Mouse (Mus musculus) thymus, adult 2 months (tissue): Measurements from ENCODE around the gene Scarb2.

Experiments used
- CTCF ChIP-seq: fragments of 200-500 bp; IDR thresholded peaks from 2 replicates; pipeline ENCODE4 v1.5.1; 2012; ENCODE audit warnings: mild to moderate bottlenecking, control low read depth, low read length, moderate library complexity, borderline replicate concordance; ENCODE audit not compliant: control insufficient read depth, poor library complexity, insufficient read depth; ENCODE audit errors: extremely low read depth
- POLR2A ChIP-seq: fragments of 200-500 bp; IDR thresholded peaks from 2 replicates; pipeline ENCODE4 v1.6.1; 2012; ENCODE audit warnings: mild to moderate bottlenecking, low read length, control low read depth, moderate library complexity; ENCODE audit not compliant: control insufficient read depth, poor library complexity, insufficient read depth; ENCODE audit errors: extremely low read depth

DNA sequence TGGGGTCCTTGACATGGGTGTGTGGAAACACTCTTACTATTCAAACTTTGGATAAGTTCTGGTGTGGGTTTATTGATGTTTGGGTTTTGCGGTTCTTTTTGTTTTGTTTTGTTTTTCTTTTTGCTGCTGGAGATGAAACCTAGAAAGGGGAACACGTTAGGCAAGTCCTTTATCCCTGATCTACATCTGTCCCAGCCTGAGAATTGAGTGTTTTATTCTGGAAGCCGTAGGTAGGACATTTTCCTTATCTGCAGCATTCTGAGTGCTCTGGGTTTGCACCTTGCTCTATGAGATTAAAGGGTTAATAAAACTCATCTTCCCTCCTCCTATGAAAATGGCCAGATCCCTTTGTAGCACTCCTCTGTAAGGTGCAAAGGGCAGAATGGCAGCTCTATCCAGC is 110.9 kb downstream of the Scarb2 start:
- TF ChIP-seq CTCF (no peak), POLR2A (no peak)
